In genomic region chr19:28836651-28837410, GRCm38 (mm10) we compare ENCODE assay signal across 12 mouse cellular contexts. TPM values are rescaled to one million over a fixed set of nuclear protein-coding genes. Genes with fewer than 3 reads are reported as not detected.
DNase-seq lines count a peak whose midpoint lies in the region; ATAC-seq and TF ChIP-seq lines count a peak whose summit lies in the region.
"Had no signal": no experiment of that assay in that cellular context is flagged by ENCODE, and none has a peak within 500 bp of the region (broad histone marks: within the 10 kb centered on the region; RNA-seq: fewer than 3 reads in every experiment).

No protein-coding gene starts in this region.

- peak overlapping the region; percentile 22 for H3K4me2 ChIP-seq in forebrain, embryonic 16.5 days (ENCODE audit: low read length)
- no peak overlapping the region for H3K4me2 ChIP-seq in forebrain, embryonic 14.5 days (ENCODE audit: low read length)
- peak overlapping the region; percentile 86; the same call in 1 of the 2 replicates for H3K4me2 ChIP-seq in midbrain, embryonic 14.5 days (ENCODE audit: low read length)
- H3K4me2 ChIP-seq in hindbrain, postnatal 0 days (ENCODE audit: low read depth, low read length), result peak overlapping the region; percentile 79
- peak overlapping the region; percentile 77 for H3K4me2 ChIP-seq in neural tube, embryonic 14.5 days (ENCODE audit: low read depth, low read length)
- H3K4me2 ChIP-seq: embryonic facial prominence, embryonic 12.5 days had no signal

- DNase-seq in forebrain, embryonic 14.5 days (ENCODE audit: low spot score), result no peak
- DNase-seq in midbrain, embryonic 14.5 days, result no peak
- DNase-seq in midbrain, embryonic 10.5 days (ENCODE audit: low spot score), result no peak
- DNase-seq in hindbrain, postnatal 0 days (ENCODE audit: low spot score), result no peak
- no peak for DNase-seq in adrenal gland, postnatal 25 days
- DNase-seq in embryo, embryonic 9.5 days (ENCODE audit: extremely low spot score), result no peak
- DNase-seq: liver; lung, postnatal 10 days had no signal

- no peaks in the 10 kb centered on the region for H3K9me3 ChIP-seq in forebrain, embryonic 16.5 days (ENCODE audit: control insufficient read depth, low read length)
- H3K9me3 ChIP-seq in forebrain, embryonic 14.5 days (replicated peaks; ENCODE audit: control insufficient read depth, low read length), result no peaks in the 10 kb centered on the region
- H3K9me3 ChIP-seq in midbrain, embryonic 14.5 days (ENCODE audit: control insufficient read depth, low read length), result no peaks in the 10 kb centered on the region
- no peaks in the 10 kb centered on the region for H3K9me3 ChIP-seq in midbrain, embryonic 10.5 days (replicated peaks)
- H3K9me3 ChIP-seq in hindbrain, postnatal 0 days (ENCODE audit: low read length), result no peaks in the 10 kb centered on the region
- H3K9me3 ChIP-seq in neural tube, embryonic 14.5 days (ENCODE audit: control insufficient read depth, low read length), result no peaks in the 10 kb centered on the region
- H3K9me3 ChIP-seq: embryonic facial prominence, embryonic 12.5 days had no signal

- H3K27ac ChIP-seq in forebrain, embryonic 16.5 days (ENCODE audit: low read length), result no peak overlapping the region
- no peak overlapping the region for H3K27ac ChIP-seq in forebrain, embryonic 14.5 days (ENCODE audit: low read depth, low read length)
- no peak overlapping the region for H3K27ac ChIP-seq in midbrain, embryonic 14.5 days (replicated peaks; ENCODE audit: low read depth, low read length)
- H3K27ac ChIP-seq in midbrain, embryonic 10.5 days (replicated peaks), result no peak overlapping the region
- H3K27ac ChIP-seq in hindbrain, postnatal 0 days, result no peak overlapping the region
- H3K27ac ChIP-seq in neural tube, embryonic 14.5 days (ENCODE audit: low read depth, low read length), result no peak overlapping the region
- H3K27ac ChIP-seq: embryonic facial prominence, embryonic 12.5 days had no signal

- H3K9ac ChIP-seq in forebrain, embryonic 16.5 days (replicated peaks; ENCODE audit: low read depth, low read length), result no peak overlapping the region
- no peak overlapping the region for H3K9ac ChIP-seq in forebrain, embryonic 14.5 days (ENCODE audit: low read length)
- H3K9ac ChIP-seq in midbrain, embryonic 14.5 days (replicated peaks; ENCODE audit: low read length), result no peak overlapping the region
- no peak overlapping the region for H3K9ac ChIP-seq in hindbrain, postnatal 0 days (replicated peaks; ENCODE audit: low read length)
- H3K9ac ChIP-seq in neural tube, embryonic 14.5 days (replicated peaks; ENCODE audit: low read depth, low read length), result no peak overlapping the region
- H3K9ac ChIP-seq: embryonic facial prominence, embryonic 12.5 days had no signal

- no peaks in the 10 kb centered on the region for H3K36me3 ChIP-seq in forebrain, embryonic 16.5 days (ENCODE audit: control insufficient read depth, insufficient read depth)
- no peaks in the 10 kb centered on the region for H3K36me3 ChIP-seq in forebrain, embryonic 14.5 days (ENCODE audit: control insufficient read depth, insufficient read depth, low read length)
- no peaks in the 10 kb centered on the region for H3K36me3 ChIP-seq in midbrain, embryonic 14.5 days (ENCODE audit: control insufficient read depth, insufficient read depth, low read length)
- no peaks in the 10 kb centered on the region for H3K36me3 ChIP-seq in midbrain, embryonic 10.5 days
- H3K36me3 ChIP-seq in hindbrain, postnatal 0 days (ENCODE audit: insufficient read depth, low read length), result no peaks in the 10 kb centered on the region
- H3K36me3 ChIP-seq in neural tube, embryonic 14.5 days (ENCODE audit: control insufficient read depth, insufficient read depth, low read length), result no peaks in the 10 kb centered on the region
- H3K36me3 ChIP-seq: embryonic facial prominence, embryonic 12.5 days had no signal

- H3K4me1 ChIP-seq in forebrain, embryonic 16.5 days (replicated peaks; ENCODE audit: control insufficient read depth, insufficient read depth, low read length), result peaks cover 13% of the 10 kb centered on the region
- H3K4me1 ChIP-seq in forebrain, embryonic 14.5 days (ENCODE audit: control insufficient read depth, insufficient read depth, low read length), result no peaks in the 10 kb centered on the region; the same call in 1 of the 2 replicates
- 0 out of 2 replicates have a peak, but pooled peaks cover 2% of the 10 kb centered on the region for H3K4me1 ChIP-seq in midbrain, embryonic 14.5 days (ENCODE audit: control insufficient read depth, insufficient read depth, low read length)
- peaks cover 15% of the 10 kb centered on the region for H3K4me1 ChIP-seq in midbrain, embryonic 10.5 days
- H3K4me1 ChIP-seq in hindbrain, postnatal 0 days (ENCODE audit: insufficient read depth, low read length), result peaks cover 8% of the 10 kb centered on the region; the same call in 1 of the 2 replicates
- 0 out of 2 replicates have a peak, but pooled peaks cover 3% of the 10 kb centered on the region for H3K4me1 ChIP-seq in neural tube, embryonic 14.5 days (ENCODE audit: control insufficient read depth, insufficient read depth, low read length)

- H3K4me3 ChIP-seq in forebrain, embryonic 16.5 days (replicated peaks; ENCODE audit: low read length), result no peak overlapping the region
- no peak overlapping the region for H3K4me3 ChIP-seq in forebrain, embryonic 14.5 days (ENCODE audit: low read depth, low read length)
- H3K4me3 ChIP-seq in midbrain, embryonic 14.5 days (replicated peaks; ENCODE audit: low read depth, low read length), result no peak overlapping the region
- H3K4me3 ChIP-seq in midbrain, embryonic 10.5 days, result no peak overlapping the region
- no peak overlapping the region for H3K4me3 ChIP-seq in hindbrain, postnatal 0 days (ENCODE audit: low read length)
- peak overlapping the region; percentile 51; the same call in 1 of the 2 replicates for H3K4me3 ChIP-seq in neural tube, embryonic 14.5 days (ENCODE audit: low read depth, low read length)
- H3K4me3 ChIP-seq: embryonic facial prominence, embryonic 12.5 days had no signal

- no peak for TF ChIP-seq CTCF in hindbrain, postnatal 0 days (IDR thresholded peaks at IDR 0.05; ENCODE audit: low read depth)

- no peaks in the 10 kb centered on the region for H3K27me3 ChIP-seq in forebrain, embryonic 16.5 days (replicated peaks; ENCODE audit: control insufficient read depth, insufficient read depth, low read length)
- no peaks in the 10 kb centered on the region for H3K27me3 ChIP-seq in forebrain, embryonic 14.5 days (replicated peaks; ENCODE audit: control insufficient read depth, insufficient read depth, low read length)
- no peaks in the 10 kb centered on the region for H3K27me3 ChIP-seq in midbrain, embryonic 14.5 days (ENCODE audit: control insufficient read depth, insufficient read depth, low read length)
- H3K27me3 ChIP-seq in midbrain, embryonic 10.5 days (ENCODE audit: low read depth, poor library complexity, severe bottlenecking), result peaks cover 51% of the 10 kb centered on the region
- H3K27me3 ChIP-seq in hindbrain, postnatal 0 days (ENCODE audit: insufficient read depth, low read length), result no peaks in the 10 kb centered on the region
- H3K27me3 ChIP-seq in neural tube, embryonic 14.5 days (ENCODE audit: control insufficient read depth, insufficient read depth, low read length), result no peaks in the 10 kb centered on the region

- ATAC-seq in forebrain, embryonic 16.5 days, result no peak
- ATAC-seq in forebrain, embryonic 14.5 days, result no peak
- no peak for ATAC-seq in midbrain, embryonic 14.5 days (ENCODE audit: low FRiP score, low TSS enrichment)
- no peak for ATAC-seq in hindbrain, postnatal 0 days
- ATAC-seq in neural tube, embryonic 14.5 days (ENCODE audit: low read depth), result no peak

- WGBS in forebrain, embryonic 16.5 days, result 80% methylated on average over 11 of the region's 11 CpGs
- 77% methylated on average over 11 of the region's 11 CpGs for WGBS in forebrain, embryonic 14.5 days
- WGBS in midbrain, embryonic 14.5 days, result 73% methylated on average over 11 of the region's 11 CpGs
- WGBS in midbrain, embryonic 10.5 days, result 82% methylated on average over 11 of the region's 11 CpGs
- WGBS in hindbrain, postnatal 0 days, result 76% methylated on average over 11 of the region's 11 CpGs
- WGBS in neural tube, embryonic 14.5 days, result 76% methylated on average over 11 of the region's 11 CpGs

RNA-seq across cellular contexts. Expression of gene Slc1a1, which starts 2.0 kb away (rescaled TPM):
- 37.5 and 44.7 TPM in 2 replicates for polyA plus RNA-seq in forebrain, embryonic 16.5 days (2015; fragmentation: Nextera tagmentation; extraction: Ambion mirVana)
- 9.3 and 13.6 TPM in 2 replicates for polyA plus RNA-seq in forebrain, embryonic 14.5 days (2014; fragmentation: Nextera tagmentation; extraction: Ambion mirVana)
- 19.8 and 21.7 TPM in 2 replicates for polyA plus RNA-seq in midbrain, embryonic 14.5 days (2014; fragmentation: Nextera tagmentation; extraction: Ambion mirVana)
- 0.54 and 0.66 TPM in 2 replicates for polyA plus RNA-seq in midbrain, embryonic 10.5 days (2016; fragmentation: Nextera tagmentation; extraction: Ambion mirVana)
- total RNA-seq in hindbrain, postnatal 0 days (2014; rRNA removed), result 67.3 and 75.1 TPM in 2 replicates
- 45.7 and 49.0 TPM in 2 replicates for polyA plus RNA-seq in hindbrain, postnatal 0 days (2015; fragmentation: Nextera tagmentation; extraction: Ambion mirVana)
- 42.2 and 44.0 TPM in 2 replicates for polyA plus RNA-seq in neural tube, embryonic 14.5 days (2014; fragmentation: Nextera tagmentation; extraction: Ambion mirVana)
- total RNA-seq in adrenal gland, postnatal 25 days (2021), result 0.97 and 1.0 TPM in 2 replicates
- total RNA-seq: MEL had no signal
